Mouse (Mus musculus) testis, adult 2 months (tissue): ENCODE results near the gene Kcnj15.

ENCODE experiments used
- CTCF ChIP-seq: fragments of 200-500 bp; IDR thresholded peaks from 2 replicates; pipeline ENCODE4 v1.5.1; 2012; ENCODE audit warnings: low read depth, mild to moderate bottlenecking, inconsistent platforms, low read length, moderate library complexity; ENCODE audit not compliant: control insufficient read depth, insufficient read depth, insufficient replicate concordance
- POLR2A ChIP-seq: fragments of 200-500 bp; IDR thresholded peaks from 2 replicates; pipeline ENCODE4 v1.6.1; 2012; ENCODE audit warnings: low read depth, mild to moderate bottlenecking, inconsistent platforms, low read length, moderate library complexity; ENCODE audit not compliant: control insufficient read depth

GRCm38 (mm10) chr16:95345882-95346281 lies 88.5 kb downstream of the Kcnj15 start:
- peak; percentile 72; the same call in 1 of the 2 replicates for TF ChIP-seq CTCF
- no peak for TF ChIP-seq POLR2A
